Mouse (Mus musculus): ENCODE measurements around the gene Pnkd. TPM values are rescaled to one million over a fixed set of nuclear protein-coding genes. Genes with fewer than 3 reads are reported as not detected.
"Not testable (repeated sequence)": the region's sequence is repeated elsewhere in the genome, so short reads cannot be mapped to it uniquely, and the experiment has no call there.

The Pnkd gene
- polyA plus RNA-seq, 1 experiment from 2014 or later, result 108 TPM

DNA sequence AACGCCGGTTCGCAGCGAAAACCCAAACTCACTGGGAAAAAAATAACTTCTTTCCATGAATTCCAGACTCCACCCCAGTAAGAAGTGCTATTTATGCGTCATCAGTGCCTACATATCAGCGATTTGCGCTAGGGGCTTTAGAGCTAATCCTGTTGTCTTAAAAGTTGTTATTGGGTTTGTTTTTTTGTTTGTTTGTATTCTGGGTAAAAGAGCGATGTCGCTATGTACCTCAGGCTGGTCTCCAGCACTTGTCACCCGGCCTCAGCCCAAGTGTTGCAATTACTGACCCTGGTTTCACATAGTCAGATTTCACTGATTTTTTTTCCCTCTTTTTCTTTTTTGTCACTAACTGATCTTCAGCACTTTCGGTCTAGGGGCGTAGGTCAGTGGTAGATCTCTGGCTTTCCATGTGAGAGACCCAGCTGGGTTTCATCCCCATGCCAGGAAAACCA is 19.6 kb downstream of the Pnkd start:
- WGBS, result 4% methylated on average over 12 of the region's 12 CpGs
- peak overlapping the region; percentile 78 for H3K4me3 ChIP-seq
- H3K27me3 ChIP-seq (replicated peaks; ENCODE audit: low read depth, poor library complexity, severe bottlenecking), result peaks cover 10% of the 10 kb centered on the region; the same call in 1 of the 2 replicates
- no peak for DNase-seq (ENCODE audit: low spot score)
- no peaks in the 10 kb centered on the region for H3K36me3 ChIP-seq (replicated peaks)
- H3K27ac ChIP-seq (replicated peaks), result peak overlapping the region; percentile 86
- H3K9me3 ChIP-seq, result no peaks in the 10 kb centered on the region
- peaks cover 30% of the 10 kb centered on the region for H3K4me1 ChIP-seq

DNA sequence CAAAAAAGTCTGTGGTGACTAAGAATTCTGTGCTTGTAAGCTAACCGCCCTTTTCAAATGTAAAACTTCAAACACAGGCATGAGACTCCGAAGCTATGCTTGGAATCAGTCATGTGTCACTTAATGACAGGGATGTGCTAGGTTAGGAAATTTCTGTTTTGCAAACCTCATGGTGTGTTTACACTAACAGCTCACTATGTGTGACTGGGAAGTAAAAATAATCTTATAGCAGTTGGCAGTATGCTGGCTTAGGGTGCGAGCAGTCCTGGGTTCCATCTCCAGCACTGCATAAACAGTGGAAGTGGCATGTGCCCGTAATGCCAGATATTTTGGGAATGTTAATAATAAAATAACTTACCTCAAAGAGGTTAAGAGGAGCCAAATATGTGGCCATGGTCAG is 20.2 kb downstream of the Pnkd start:
- H3K4me3 ChIP-seq, result no peak overlapping the region
- peaks cover 36% of the 10 kb centered on the region for H3K4me1 ChIP-seq
- DNase-seq (ENCODE audit: low spot score), result no peak
- H3K27ac ChIP-seq (replicated peaks), result no peak overlapping the region
- H3K36me3 ChIP-seq (replicated peaks), result no peaks in the 10 kb centered on the region
- 76% methylated on average over 4 of the region's 4 CpGs for WGBS
- H3K27me3 ChIP-seq (replicated peaks; ENCODE audit: low read depth, poor library complexity, severe bottlenecking), result peaks cover 10% of the 10 kb centered on the region; the same call in 1 of the 2 replicates
- no peaks in the 10 kb centered on the region for H3K9me3 ChIP-seq

DNA sequence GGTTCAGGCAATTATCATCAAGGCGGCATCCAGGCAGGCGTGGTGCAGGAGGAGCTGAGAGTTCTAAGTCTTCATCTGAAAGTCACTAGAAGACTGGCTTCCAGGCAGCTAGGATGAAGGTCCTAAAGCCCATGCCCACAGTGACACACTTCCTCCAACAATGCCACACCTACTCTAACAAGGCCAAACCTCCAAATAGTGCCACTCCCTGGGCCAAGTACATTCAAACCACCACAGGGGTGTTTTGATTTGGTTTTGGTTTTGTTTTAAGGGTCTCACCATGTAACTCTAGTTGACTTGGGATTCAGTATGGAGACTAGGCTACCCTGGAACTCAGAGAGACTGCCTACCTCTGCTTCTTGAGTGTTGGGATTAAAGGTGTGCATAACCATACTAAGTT is 20.8 kb downstream of the Pnkd start, which contains the start of gene Tmbim1:
TSS of gene Tmbim1 (minus strand) at position 101 of the 400 bp plus-strand sequence.
- H3K4me1 ChIP-seq, result peaks cover 38% of the 10 kb centered on the region
- H3K9me3 ChIP-seq, result no peaks in the 10 kb centered on the region
- H3K27me3 ChIP-seq (replicated peaks; ENCODE audit: low read depth, poor library complexity, severe bottlenecking), result peaks cover 10% of the 10 kb centered on the region; the same call in 1 of the 2 replicates
- no peaks in the 10 kb centered on the region for H3K36me3 ChIP-seq (replicated peaks)
- no peak within 1 kb of the TSS for H3K27ac ChIP-seq (replicated peaks)
- H3K4me3 ChIP-seq, result peak within 1 kb of the TSS; percentile 78
- WGBS, result 74% methylated on average over 2 of the region's 2 CpGs
- no peak for DNase-seq (ENCODE audit: low spot score)

DNA sequence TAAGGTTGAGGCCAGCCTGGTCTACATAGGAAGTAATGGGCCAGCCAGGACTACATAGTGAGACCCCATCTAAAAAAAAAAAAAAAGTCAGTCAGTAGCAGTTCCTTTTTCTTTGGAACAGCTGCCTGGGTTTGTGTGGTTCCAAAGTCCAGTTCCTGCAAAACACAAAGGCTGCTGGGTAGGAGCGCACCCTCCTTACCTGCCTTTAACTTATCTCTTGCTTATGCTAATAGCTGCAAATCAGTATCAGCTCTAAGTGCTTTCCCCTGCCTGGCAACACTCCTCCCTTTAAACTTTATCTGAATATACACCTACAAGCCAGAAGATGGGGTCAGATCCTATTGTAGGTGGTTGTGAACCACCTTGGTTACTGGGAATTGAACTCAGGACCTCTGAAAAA is 22.4 kb downstream of the Pnkd start:
- Histone ChIP-seq H3K9me3 (no peaks in the 10 kb centered on the region), H3K27me3 (replicated peaks; ENCODE audit: low read depth, poor library complexity, severe bottlenecking) (peaks cover 10% of the 10 kb centered on the region; the same call in 1 of the 2 replicates), H3K36me3 (replicated peaks) (no peaks in the 10 kb centered on the region), H3K4me1 (peaks cover 38% of the 10 kb centered on the region), H3K27ac (replicated peaks) (no peak overlapping the region), H3K4me3 (no peak overlapping the region)
- 88% methylated on average over 1 of the region's 1 CpGs for WGBS
- no peak for DNase-seq (ENCODE audit: low spot score)

DNA sequence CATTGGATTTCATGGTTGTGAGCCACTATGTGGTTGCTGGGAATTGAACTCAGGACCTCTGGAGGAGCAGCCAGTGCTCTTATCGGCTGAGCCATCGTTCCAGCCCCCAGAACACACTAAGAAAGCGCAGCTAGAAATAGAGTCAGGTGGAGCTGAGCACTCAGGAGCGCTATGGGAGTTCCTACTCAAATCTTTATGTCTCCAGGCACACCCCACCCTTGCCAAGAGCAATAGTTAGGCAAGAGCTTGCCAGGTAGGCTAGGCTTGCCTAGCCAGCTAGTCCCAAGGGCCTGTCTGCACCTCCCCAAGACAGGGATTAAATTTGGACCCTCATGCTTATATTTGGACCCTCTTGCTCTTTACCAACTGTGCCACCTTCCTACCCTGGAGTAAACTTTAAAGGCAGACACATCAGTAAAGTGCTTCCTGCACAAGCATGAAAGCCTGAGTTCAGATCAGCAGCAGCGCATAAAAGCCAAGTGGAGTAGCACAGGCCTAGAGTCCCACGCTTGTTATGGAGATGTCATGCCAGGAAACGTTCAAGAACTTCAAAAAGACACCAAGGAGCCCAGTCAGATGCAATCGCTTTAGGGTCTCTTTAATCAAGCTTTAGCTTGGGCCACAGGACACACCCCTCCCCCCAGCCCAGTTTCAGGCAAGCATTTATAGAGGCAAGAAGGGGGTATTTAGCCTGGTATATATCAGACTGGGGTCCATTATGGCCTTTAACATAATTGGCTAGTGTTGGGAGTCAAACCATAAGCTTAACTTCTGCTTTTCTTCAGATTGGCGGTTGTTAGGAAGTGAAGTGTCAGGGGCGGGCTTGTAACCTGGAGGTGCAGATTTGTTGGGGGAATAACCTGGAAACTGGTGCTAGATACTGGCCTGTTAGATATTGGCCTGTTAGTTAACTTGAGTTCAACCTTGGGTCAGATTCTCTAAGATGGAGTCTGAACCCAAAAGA is 23.6 kb downstream of the Pnkd start:
- no peak for DNase-seq (ENCODE audit: low spot score)
- H3K9me3 ChIP-seq, result no peaks in the 10 kb centered on the region
- no peak overlapping the region for H3K27ac ChIP-seq (replicated peaks)
- H3K36me3 ChIP-seq (replicated peaks), result no peaks in the 10 kb centered on the region
- 0 out of 2 replicates have a peak, but pooled peaks cover 5% of the 10 kb centered on the region for H3K27me3 ChIP-seq (replicated peaks; ENCODE audit: low read depth, poor library complexity, severe bottlenecking)
- WGBS, result 77% methylated on average over 10 of the region's 10 CpGs
- no peak overlapping the region for H3K4me3 ChIP-seq
- peaks cover 33% of the 10 kb centered on the region for H3K4me1 ChIP-seq

DNA sequence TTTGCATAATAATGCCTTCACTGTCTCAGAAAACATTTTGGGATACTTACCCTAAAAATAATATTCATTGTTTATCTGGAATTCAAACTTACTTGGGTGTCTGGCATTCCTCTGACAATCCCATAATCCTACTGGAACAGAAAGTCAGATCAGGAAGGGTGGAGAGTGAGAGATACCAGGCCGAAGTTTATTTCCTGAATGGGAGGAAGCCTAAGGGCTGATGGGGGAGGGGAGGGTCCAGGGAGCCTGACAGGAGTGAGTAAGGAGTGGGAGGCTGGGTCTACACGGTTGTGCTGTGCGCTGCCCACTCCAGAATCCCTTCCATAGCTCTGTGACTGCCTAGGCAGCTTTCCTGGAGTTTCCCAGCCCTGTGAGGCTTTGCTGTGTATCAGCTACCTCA is 25.0 kb downstream of the Pnkd start:
- Histone ChIP-seq H3K27ac (replicated peaks) (0 out of 2 replicates have a peak overlapping the region, but pooled peaks have one; percentile 40), H3K27me3 (replicated peaks; ENCODE audit: low read depth, poor library complexity, severe bottlenecking) (no peaks in the 10 kb centered on the region), H3K4me3 (no peak overlapping the region), H3K9me3 (no peaks in the 10 kb centered on the region), H3K4me1 (peaks cover 21% of the 10 kb centered on the region), H3K36me3 (replicated peaks) (no peaks in the 10 kb centered on the region)
- DNase-seq (ENCODE audit: low spot score), result peak; percentile 21
- WGBS, result 42% methylated on average over 3 of the region's 3 CpGs

DNA sequence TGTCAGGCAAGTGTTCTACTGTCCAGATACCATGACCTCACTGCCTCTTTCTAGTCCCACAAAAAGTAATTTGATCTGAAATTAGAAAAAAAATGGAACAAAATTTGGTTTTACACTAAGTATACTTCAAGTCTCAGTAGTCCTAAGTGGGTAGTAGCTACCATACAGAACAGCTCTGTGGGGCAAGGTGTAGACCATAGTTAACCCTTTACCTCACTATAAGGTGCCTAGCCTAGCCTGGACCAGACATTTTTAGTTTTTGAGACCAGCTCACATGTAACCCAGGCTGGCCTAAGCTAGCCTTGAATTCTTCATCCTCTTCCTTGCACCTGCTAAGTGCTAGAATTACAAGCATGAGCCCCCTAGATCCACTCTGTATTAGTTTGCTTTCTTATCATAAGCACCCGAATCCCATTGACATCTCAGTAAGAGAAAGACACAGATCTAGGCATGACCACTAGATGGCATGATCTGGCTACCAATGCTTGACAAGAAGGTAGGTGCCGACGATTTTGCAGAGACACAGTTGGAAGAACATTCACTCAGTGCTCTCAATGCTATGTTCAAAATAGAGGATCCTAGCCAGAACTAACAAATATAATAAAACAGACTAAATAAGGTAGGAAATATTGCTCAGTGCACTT is 28.4 kb downstream of the Pnkd start:
- Histone ChIP-seq H3K4me1 (peaks cover 19% of the 10 kb centered on the region), H3K4me3 (no peak overlapping the region), H3K27ac (replicated peaks) (no peak overlapping the region), H3K9me3 (no peaks in the 10 kb centered on the region), H3K27me3 (replicated peaks; ENCODE audit: low read depth, poor library complexity, severe bottlenecking) (no peaks in the 10 kb centered on the region), H3K36me3 (replicated peaks) (no peaks in the 10 kb centered on the region)
- 9% methylated on average over 3 of the region's 3 CpGs for WGBS
- peak; percentile 57 for DNase-seq (ENCODE audit: low spot score)

DNA sequence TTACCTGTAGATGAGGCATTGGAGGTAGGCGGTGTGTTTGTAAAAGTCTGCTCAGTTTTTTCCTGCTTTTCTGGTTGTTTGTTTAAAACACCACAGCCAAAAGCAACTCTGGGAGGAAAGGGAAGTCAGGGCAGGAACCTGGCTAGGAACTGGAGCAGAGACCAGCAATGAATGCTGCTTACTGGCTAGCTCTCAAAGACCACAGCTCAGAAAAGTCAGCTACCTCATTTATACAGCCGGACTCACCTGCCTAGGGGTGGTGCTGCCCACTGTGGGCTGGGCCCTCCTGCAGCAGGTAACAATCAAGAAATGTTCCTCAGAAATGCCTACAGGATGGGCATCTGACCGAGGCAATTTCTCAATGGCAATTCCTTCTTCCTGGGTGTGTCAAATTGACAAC is 30.1 kb downstream of the Pnkd start:
- H3K4me1 ChIP-seq, result peaks cover 8% of the 10 kb centered on the region
- H3K9me3 ChIP-seq, result no peaks in the 10 kb centered on the region
- H3K4me3 ChIP-seq, result no peak overlapping the region
- no peaks in the 10 kb centered on the region for H3K36me3 ChIP-seq (replicated peaks)
- no peaks in the 10 kb centered on the region for H3K27me3 ChIP-seq (replicated peaks; ENCODE audit: low read depth, poor library complexity, severe bottlenecking)
- no peak for DNase-seq (ENCODE audit: low spot score)
- H3K27ac ChIP-seq (replicated peaks), result no peak overlapping the region
- 90% methylated on average over 3 of the region's 3 CpGs for WGBS

DNA sequence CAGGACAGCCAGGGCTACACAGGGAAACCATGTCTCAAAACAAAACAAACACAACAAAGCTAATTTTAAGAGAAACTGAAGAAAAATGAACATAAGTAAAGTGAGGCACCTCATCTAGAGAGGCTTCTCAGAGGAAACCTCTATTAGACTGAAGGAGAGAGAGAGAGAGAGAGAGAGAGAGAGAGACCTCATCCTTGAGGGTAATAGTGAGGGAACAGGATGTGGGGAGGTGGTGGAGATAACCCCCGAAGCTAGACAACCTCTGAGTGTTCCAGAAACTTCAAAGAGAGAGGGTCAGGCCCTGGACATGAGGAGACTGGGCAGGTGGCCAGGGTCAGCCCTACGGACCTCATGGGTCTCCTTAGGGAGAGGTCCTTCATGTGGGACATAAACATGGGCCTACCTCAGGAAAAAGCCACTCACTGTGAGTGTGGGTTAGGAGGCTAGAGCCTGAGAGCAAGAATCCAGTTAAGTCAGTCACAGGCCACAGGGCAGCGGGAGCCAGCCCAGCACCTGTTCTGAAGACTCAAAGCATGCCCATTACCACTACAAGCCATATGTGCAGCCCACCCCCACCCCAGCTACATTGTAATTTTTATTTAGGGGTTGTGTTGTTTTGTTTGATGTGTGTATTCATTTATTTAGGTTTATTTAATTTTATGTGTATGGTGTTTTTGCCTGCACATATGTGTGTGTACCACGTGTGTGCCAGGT is 31.5 kb downstream of the Pnkd start:
- 0 out of 2 replicates have a peak, but pooled peaks cover 5% of the 10 kb centered on the region for H3K4me1 ChIP-seq
- 80% methylated on average over 4 of the region's 4 CpGs for WGBS
- no peaks in the 10 kb centered on the region for H3K36me3 ChIP-seq (replicated peaks)
- no peak overlapping the region for H3K4me3 ChIP-seq
- H3K27ac ChIP-seq (replicated peaks), result no peak overlapping the region
- no peaks in the 10 kb centered on the region for H3K9me3 ChIP-seq
- no peaks in the 10 kb centered on the region for H3K27me3 ChIP-seq (replicated peaks; ENCODE audit: low read depth, poor library complexity, severe bottlenecking)
- DNase-seq (ENCODE audit: low spot score), result no peak

DNA sequence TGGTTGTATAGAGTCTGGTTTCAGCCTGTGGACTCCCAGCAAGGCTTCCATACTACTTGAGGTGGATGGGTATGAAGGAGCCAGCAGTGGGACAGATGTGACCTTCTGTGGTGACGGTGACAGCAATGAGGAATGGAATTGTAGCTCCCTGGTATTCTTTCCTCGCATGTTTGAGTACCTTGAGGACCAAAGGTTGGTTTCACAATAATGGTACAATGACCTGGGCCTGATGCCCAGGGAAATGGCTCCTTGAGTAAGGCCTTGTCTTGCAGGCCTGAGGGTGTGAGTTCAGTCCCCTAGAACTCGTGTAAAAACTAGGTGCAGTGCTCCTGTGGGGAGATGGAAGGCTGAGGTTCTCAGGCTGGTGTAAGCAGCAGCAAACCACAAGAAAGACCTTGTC is 34.0 kb downstream of the Pnkd start:
- no peaks in the 10 kb centered on the region for H3K27me3 ChIP-seq (replicated peaks; ENCODE audit: low read depth, poor library complexity, severe bottlenecking)
- H3K4me3 ChIP-seq, result no peak overlapping the region
- DNase-seq (ENCODE audit: low spot score), result no peak
- WGBS, result 87% methylated on average over 3 of the region's 3 CpGs
- no peaks in the 10 kb centered on the region for H3K9me3 ChIP-seq
- no peaks in the 10 kb centered on the region for H3K36me3 ChIP-seq (replicated peaks)
- 0 out of 2 replicates have a peak, but pooled peaks cover 5% of the 10 kb centered on the region for H3K4me1 ChIP-seq
- H3K27ac ChIP-seq (replicated peaks), result no peak overlapping the region

DNA sequence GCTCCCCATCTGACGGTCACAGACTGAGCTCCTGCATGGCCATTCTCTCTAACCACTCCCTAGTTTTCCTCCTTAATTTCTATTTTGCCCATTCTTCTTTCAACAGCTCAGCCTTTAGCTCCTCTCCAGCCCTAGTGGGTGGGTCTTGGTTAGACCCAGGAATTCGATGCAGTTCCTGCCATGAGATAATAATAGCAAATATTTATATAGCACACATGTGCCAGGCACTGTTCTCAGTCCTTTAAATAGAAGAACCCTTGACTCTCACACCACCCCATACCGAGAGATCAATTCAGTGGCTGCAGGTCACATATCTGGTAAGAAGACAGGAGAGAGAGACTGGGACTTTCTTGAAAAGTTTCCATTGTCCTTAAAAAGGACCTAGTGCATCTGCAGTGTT is 36.7 kb downstream of the Pnkd start:
- H3K36me3 ChIP-seq (replicated peaks), result no peaks in the 10 kb centered on the region
- 0 out of 2 replicates have a peak, but pooled peaks cover 5% of the 10 kb centered on the region for H3K4me1 ChIP-seq
- H3K4me3 ChIP-seq, result no peak overlapping the region
- H3K27ac ChIP-seq (replicated peaks), result no peak overlapping the region
- 85% methylated on average over 3 of the region's 3 CpGs for WGBS
- no peaks in the 10 kb centered on the region for H3K27me3 ChIP-seq (replicated peaks; ENCODE audit: low read depth, poor library complexity, severe bottlenecking)
- no peak for DNase-seq (ENCODE audit: low spot score)
- no peaks in the 10 kb centered on the region for H3K9me3 ChIP-seq

DNA sequence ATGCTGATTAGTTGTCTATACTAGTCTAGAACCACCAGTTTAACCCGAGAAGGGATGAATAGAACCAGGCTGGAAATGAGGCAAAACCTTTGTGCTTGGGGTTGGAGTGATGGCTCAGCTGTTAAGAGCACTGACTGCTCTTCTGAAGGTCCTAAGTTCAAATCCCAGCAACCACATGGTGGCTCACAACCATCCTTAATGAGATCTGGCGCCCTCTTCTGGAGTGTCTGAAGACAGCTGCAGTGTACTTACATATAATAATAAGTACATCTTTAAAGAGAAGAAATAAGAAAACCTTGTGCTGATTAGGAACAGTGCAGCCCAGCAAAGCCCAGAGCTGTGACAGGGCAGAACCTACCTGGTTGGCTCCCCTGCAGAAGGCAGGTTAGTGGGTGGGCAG is 42.2 kb downstream of the Pnkd start:
- 67% methylated on average over 2 of the region's 2 CpGs for WGBS
- not testable (repeated sequence) for H3K9me3 ChIP-seq; H3K27me3 ChIP-seq (replicated peaks; ENCODE audit: low read depth, poor library complexity, severe bottlenecking); H3K4me3 ChIP-seq; DNase-seq (ENCODE audit: low spot score); H3K36me3 ChIP-seq (replicated peaks); H3K27ac ChIP-seq (replicated peaks)
- peaks cover 18% of the 10 kb centered on the region for H3K4me1 ChIP-seq
